In genomic region chr14:14120230-14121096, GRCm38 (mm10) we compare ENCODE assay signal across 8 mouse cellular contexts. TPM values are rescaled to one million over a fixed set of nuclear protein-coding genes. Genes with fewer than 3 reads are reported as not detected.
A peak's percentile ranks its signal among the peaks of the same experiment; 100 is the strongest.
DNase-seq lines count a peak whose midpoint lies in the region; ATAC-seq lines count a peak whose summit lies in the region.

Gene Psmd6 (minus strand): TSS chr14:14120984.

- peak within 1 kb of the TSS; percentile 91 for H3K9ac ChIP-seq in lung, embryonic 16.5 days (ENCODE audit: low read length)

- H3K4me2 ChIP-seq in lung, embryonic 16.5 days (ENCODE audit: low read depth, low read length) = peak within 1 kb of the TSS; percentile 74

- H3K9me3 ChIP-seq in lung, embryonic 16.5 days (ENCODE audit: control insufficient read depth, low read length) = no peaks in the 10 kb centered on the region

- H3K4me3 ChIP-seq in lung, embryonic 16.5 days (ENCODE audit: low read length) = peak within 1 kb of the TSS; percentile 78

- ATAC-seq in hematopoietic stem cell, adult 5-6 weeks (replicated peaks in 1 of 2; ENCODE audit: insufficient read depth in 1 of 2, low FRiP score in 2 of 2, low TSS enrichment in 1 of 2, low read depth in 1 of 2, poor library complexity in 2 of 2, severe bottlenecking in 2 of 2) = peak; percentile 98 to 99
- ATAC-seq in lung, embryonic 16.5 days (ENCODE audit: low read depth) = peak; percentile 98

- H3K4me1 ChIP-seq in lung, embryonic 16.5 days (replicated peaks; ENCODE audit: control insufficient read depth, insufficient read depth, low read length) = peaks cover 7% of the 10 kb centered on the region

- H3K27ac ChIP-seq in lung, embryonic 16.5 days (ENCODE audit: low read length) = peak within 1 kb of the TSS; percentile 44

- under 1% methylated on average over 65 of the region's 68 CpGs for WGBS in lung, embryonic 16.5 days

- no peaks in the 10 kb centered on the region for H3K27me3 ChIP-seq in lung, embryonic 16.5 days (ENCODE audit: control insufficient read depth, insufficient read depth, low read depth, low read length)

- DNase-seq in MEL-GATA-1-ER (ENCODE audit: extremely low read depth, low read depth) = peak; percentile 65
- peak; percentile 89 for DNase-seq in cerebellum, adult 8-10 months
- peak; percentile 83 for DNase-seq in forelimb bud, embryonic 11.5 days (ENCODE audit: low read depth, low spot score)
- DNase-seq in layer of hippocampus, adult 9-10 months (ENCODE audit: low spot score) = peak; percentile 82
- DNase-seq in ovary, postnatal 10 days (ENCODE audit: low spot score) = peak; percentile 83
- peak; percentile 80 to 89 for DNase-seq in thymus, postnatal 10 days (ENCODE audit: low spot score in 2 of 2)

- peaks cover 20% of the 10 kb centered on the region for H3K36me3 ChIP-seq in lung, embryonic 16.5 days (ENCODE audit: control insufficient read depth, insufficient read depth, low read length)

RNA-seq across cellular contexts. Expression of gene Psmd6, which starts in this region (rescaled TPM):
- total RNA-seq in hematopoietic stem cell, adult 5-6 weeks (2017) = 176 and 229 TPM in 2 replicates
- polyA plus RNA-seq in lung, embryonic 16.5 days (2015; fragmentation: Nextera tagmentation; extraction: Ambion mirVana) = 205 and 209 TPM in 2 replicates

Comparison
In these comparisons a context has a peak if more than half of its experiments do, and no peak if none do; other contexts are left out.
1. Peak in every context shown above with its lines: DNase-seq, ATAC-seq, H3K4me3 ChIP-seq and H3K27ac ChIP-seq.